Comparison of ENCODE assay signal across 18 mouse cellular contexts in the genomic region with DNA sequence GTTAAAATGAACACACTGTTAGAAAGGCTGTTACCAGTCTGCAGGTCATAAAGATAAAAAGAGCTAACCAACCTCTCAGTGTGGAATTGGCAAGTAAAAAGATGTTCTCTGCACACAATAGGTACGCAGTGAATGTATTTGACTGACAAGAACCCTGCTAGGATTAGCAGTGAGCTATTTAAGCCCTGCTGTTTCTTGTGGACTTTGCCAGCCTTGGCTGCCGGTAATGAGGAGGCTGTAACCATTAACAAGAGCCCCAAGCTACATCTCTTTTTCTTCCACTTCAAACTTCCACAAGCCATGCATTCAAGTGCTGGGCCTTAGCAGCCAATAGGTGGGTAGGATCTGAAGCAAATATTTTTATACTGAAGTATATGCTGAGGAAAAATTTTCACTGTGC.
DNase-seq lines count a peak whose midpoint lies in the region; ATAC-seq and TF ChIP-seq lines count a peak whose summit lies in the region.
"Had no signal": no experiment of that assay in that cellular context is flagged by ENCODE, and none has a peak within 500 bp of the region (broad histone marks: within the 10 kb centered on the region; RNA-seq: fewer than 3 reads in every experiment).

No protein-coding gene starts in this region.

- H3K9me3 ChIP-seq in hindbrain, embryonic 14.5 days (ENCODE audit: control insufficient read depth, low read length): no peaks in the 10 kb centered on the region
- no peaks in the 10 kb centered on the region for H3K9me3 ChIP-seq in hindbrain, embryonic 10.5 days
- H3K9me3 ChIP-seq in forebrain, embryonic 14.5 days (replicated peaks; ENCODE audit: control insufficient read depth, low read length): no peaks in the 10 kb centered on the region
- H3K9me3 ChIP-seq in midbrain, postnatal 0 days (ENCODE audit: low read length): no peaks in the 10 kb centered on the region
- H3K9me3 ChIP-seq: embryonic facial prominence, embryonic 13.5 days; liver, embryonic 12.5 days; lung, embryonic 15.5 days; neural tube, embryonic 15.5 days; stomach, embryonic 15.5 days had no signal

- no peak for DNase-seq in hindbrain, embryonic 14.5 days (ENCODE audit: low spot score)
- no peak for DNase-seq in hindbrain, embryonic 10.5 days (ENCODE audit: low spot score)
- DNase-seq in layer of hippocampus, adult 2 months (ENCODE audit: low spot score in 2 of 2): no peak
- DNase-seq in layer of hippocampus, postnatal 10 days (ENCODE audit: low spot score in 2 of 2): no peak
- peak; percentile 83 for DNase-seq in forebrain, embryonic 14.5 days (ENCODE audit: low spot score)
- DNase-seq in midbrain, postnatal 0 days (ENCODE audit: low spot score): peak; percentile 10
- DNase-seq in ovary, postnatal 14 days (ENCODE audit: low spot score): no peak
- no peak for DNase-seq in adrenal gland, adult 8-10 months
- DNase-seq: cerebellum, postnatal 25 days; spleen, adult 18-20 months; thymus, postnatal 25 days had no signal

- no peak overlapping the region for H3K4me3 ChIP-seq in hindbrain, embryonic 14.5 days (replicated peaks; ENCODE audit: low read length)
- no peak overlapping the region for H3K4me3 ChIP-seq in hindbrain, embryonic 10.5 days
- H3K4me3 ChIP-seq in layer of hippocampus, adult 2 months: no peak overlapping the region
- no peak overlapping the region for H3K4me3 ChIP-seq in forebrain, embryonic 14.5 days (ENCODE audit: low read depth, low read length)
- no peak overlapping the region for H3K4me3 ChIP-seq in midbrain, postnatal 0 days (ENCODE audit: low read depth, low read length)
- H3K4me3 ChIP-seq: embryonic facial prominence, embryonic 13.5 days; liver, embryonic 12.5 days; lung, embryonic 15.5 days; neural tube, embryonic 15.5 days; stomach, embryonic 15.5 days had no signal

- H3K9ac ChIP-seq in hindbrain, embryonic 14.5 days: no peak overlapping the region
- no peak overlapping the region for H3K9ac ChIP-seq in forebrain, embryonic 14.5 days (ENCODE audit: low read length)
- no peak overlapping the region for H3K9ac ChIP-seq in midbrain, postnatal 0 days (replicated peaks; ENCODE audit: low read length, poor library complexity, severe bottlenecking)
- H3K9ac ChIP-seq: embryonic facial prominence, embryonic 13.5 days; liver, embryonic 12.5 days; lung, embryonic 15.5 days; neural tube, embryonic 15.5 days; stomach, embryonic 15.5 days had no signal

- TF ChIP-seq CTCF in layer of hippocampus, adult 2 months (conservative IDR thresholded peaks at IDR 0.05): no peak
- no peak for TF ChIP-seq CTCF in midbrain, postnatal 0 days (IDR thresholded peaks at IDR 0.05)

- H3K36me3 ChIP-seq in hindbrain, embryonic 14.5 days (replicated peaks; ENCODE audit: control insufficient read depth, insufficient read depth): no peaks in the 10 kb centered on the region
- H3K36me3 ChIP-seq in hindbrain, embryonic 10.5 days: no peaks in the 10 kb centered on the region
- no peaks in the 10 kb centered on the region for H3K36me3 ChIP-seq in forebrain, embryonic 14.5 days (ENCODE audit: control insufficient read depth, insufficient read depth, low read length)
- no peaks in the 10 kb centered on the region for H3K36me3 ChIP-seq in midbrain, postnatal 0 days (ENCODE audit: insufficient read depth, low read length)
- H3K36me3 ChIP-seq: embryonic facial prominence, embryonic 13.5 days; liver, embryonic 12.5 days; lung, embryonic 15.5 days; neural tube, embryonic 15.5 days; stomach, embryonic 15.5 days had no signal

- no peak overlapping the region for H3K27ac ChIP-seq in hindbrain, embryonic 14.5 days
- H3K27ac ChIP-seq in hindbrain, embryonic 10.5 days: no peak overlapping the region
- H3K27ac ChIP-seq in layer of hippocampus, adult 2 months: peak overlapping the region; percentile 4; the same call in 1 of the 2 replicates
- no peak overlapping the region; the same call in 1 of the 2 replicates for H3K27ac ChIP-seq in forebrain, embryonic 14.5 days (ENCODE audit: low read depth, low read length)
- H3K27ac ChIP-seq in midbrain, postnatal 0 days (ENCODE audit: low read depth, low read length): no peak overlapping the region
- H3K27ac ChIP-seq: embryonic facial prominence, embryonic 13.5 days; liver, embryonic 12.5 days; lung, embryonic 15.5 days; neural tube, embryonic 15.5 days; stomach, embryonic 15.5 days had no signal

- H3K27me3 ChIP-seq in hindbrain, embryonic 14.5 days (ENCODE audit: control insufficient read depth, insufficient read depth, low read length): no peaks in the 10 kb centered on the region
- H3K27me3 ChIP-seq in hindbrain, embryonic 10.5 days (ENCODE audit: insufficient read depth, poor library complexity, severe bottlenecking): no peaks in the 10 kb centered on the region
- H3K27me3 ChIP-seq in forebrain, embryonic 14.5 days (replicated peaks; ENCODE audit: control insufficient read depth, insufficient read depth, low read length): no peaks in the 10 kb centered on the region
- H3K27me3 ChIP-seq in midbrain, postnatal 0 days (ENCODE audit: insufficient read depth, low read length): no peaks in the 10 kb centered on the region
- H3K27me3 ChIP-seq: embryonic facial prominence, embryonic 13.5 days; liver, embryonic 12.5 days; lung, embryonic 15.5 days; neural tube, embryonic 15.5 days; stomach, embryonic 15.5 days had no signal

- H3K4me1 ChIP-seq in hindbrain, embryonic 14.5 days (replicated peaks; ENCODE audit: control insufficient read depth, insufficient read depth, low read length): no peaks in the 10 kb centered on the region
- H3K4me1 ChIP-seq in hindbrain, embryonic 10.5 days (replicated peaks): no peaks in the 10 kb centered on the region
- H3K4me1 ChIP-seq in forebrain, embryonic 14.5 days (ENCODE audit: control insufficient read depth, insufficient read depth, low read length): no peaks in the 10 kb centered on the region; the same call in 1 of the 2 replicates
- no peaks in the 10 kb centered on the region for H3K4me1 ChIP-seq in midbrain, postnatal 0 days (ENCODE audit: insufficient read depth, low read length)
- H3K4me1 ChIP-seq: embryonic facial prominence, embryonic 13.5 days; liver, embryonic 12.5 days; lung, embryonic 15.5 days; neural tube, embryonic 15.5 days; stomach, embryonic 15.5 days had no signal

- no peak overlapping the region for H3K4me2 ChIP-seq in hindbrain, embryonic 14.5 days (replicated peaks)
- H3K4me2 ChIP-seq in forebrain, embryonic 14.5 days (ENCODE audit: low read length): no peak overlapping the region
- H3K4me2 ChIP-seq in midbrain, postnatal 0 days (ENCODE audit: low read depth, low read length, poor library complexity, severe bottlenecking): no peak overlapping the region
- H3K4me2 ChIP-seq: embryonic facial prominence, embryonic 13.5 days; heart, embryonic 11.5 days; liver, embryonic 12.5 days; lung, embryonic 15.5 days; neural tube, embryonic 15.5 days; stomach, embryonic 15.5 days had no signal

- WGBS in hindbrain, embryonic 14.5 days: 15% methylated on average over 2 of the region's 2 CpGs
- 24% methylated on average over 2 of the region's 2 CpGs for WGBS in hindbrain, embryonic 10.5 days
- 1% methylated on average over 2 of the region's 2 CpGs for WGBS in forebrain, embryonic 14.5 days
- 11% methylated on average over 2 of the region's 2 CpGs for WGBS in midbrain, postnatal 0 days

- ATAC-seq in hindbrain, embryonic 14.5 days (ENCODE audit: low FRiP score): peak; percentile 14; the same call in 1 of the 2 replicates
- ATAC-seq in forebrain, embryonic 14.5 days: peak; percentile 89
- ATAC-seq in midbrain, postnatal 0 days (ENCODE audit: low FRiP score): no peak
- ATAC-seq: liver, embryonic 12.5 days; Patski had no signal

Comparison
In these comparisons a context has a peak if more than half of its experiments do, and no peak if none do; other contexts are left out.
1. DNase-seq: peak in forebrain, embryonic 14.5 days (single experiment) and midbrain, postnatal 0 days (single experiment); none in hindbrain, embryonic 14.5 days (single experiment), hindbrain, embryonic 10.5 days (single experiment), layer of hippocampus, adult 2 months (0 of 2), layer of hippocampus, postnatal 10 days (0 of 2), ovary, postnatal 14 days (single experiment) and adrenal gland, adult 8-10 months (single experiment).